Mouse (Mus musculus) liver, embryonic 14.5 days (tissue): ENCODE data around the gene Prcc.
A peak's percentile ranks its signal among the peaks of the same experiment; 100 is the strongest.

ENCODE experiments used
- CTCF ChIP-seq: IDR thresholded peaks from 2 replicates; pipeline ENCODE4 v1.5.1; 2016; ENCODE audit warnings: antibody characterized with exemption, low read depth, control low read depth
- EP300 ChIP-seq: IDR thresholded peaks from 2 replicates; pipeline ENCODE4 v1.6.1; 2016; ENCODE audit warnings: antibody characterized with exemption, low read depth

GRCm38 (mm10) chr3:87919336-87920108, 34.1 kb upstream of the Prcc start, which contains the start of gene Mrpl24:
- TF ChIP-seq EP300 (peak; percentile 42), CTCF (no peak)
